Comparison of ENCODE assay signal across 1 mouse cellular context in the genomic region with DNA sequence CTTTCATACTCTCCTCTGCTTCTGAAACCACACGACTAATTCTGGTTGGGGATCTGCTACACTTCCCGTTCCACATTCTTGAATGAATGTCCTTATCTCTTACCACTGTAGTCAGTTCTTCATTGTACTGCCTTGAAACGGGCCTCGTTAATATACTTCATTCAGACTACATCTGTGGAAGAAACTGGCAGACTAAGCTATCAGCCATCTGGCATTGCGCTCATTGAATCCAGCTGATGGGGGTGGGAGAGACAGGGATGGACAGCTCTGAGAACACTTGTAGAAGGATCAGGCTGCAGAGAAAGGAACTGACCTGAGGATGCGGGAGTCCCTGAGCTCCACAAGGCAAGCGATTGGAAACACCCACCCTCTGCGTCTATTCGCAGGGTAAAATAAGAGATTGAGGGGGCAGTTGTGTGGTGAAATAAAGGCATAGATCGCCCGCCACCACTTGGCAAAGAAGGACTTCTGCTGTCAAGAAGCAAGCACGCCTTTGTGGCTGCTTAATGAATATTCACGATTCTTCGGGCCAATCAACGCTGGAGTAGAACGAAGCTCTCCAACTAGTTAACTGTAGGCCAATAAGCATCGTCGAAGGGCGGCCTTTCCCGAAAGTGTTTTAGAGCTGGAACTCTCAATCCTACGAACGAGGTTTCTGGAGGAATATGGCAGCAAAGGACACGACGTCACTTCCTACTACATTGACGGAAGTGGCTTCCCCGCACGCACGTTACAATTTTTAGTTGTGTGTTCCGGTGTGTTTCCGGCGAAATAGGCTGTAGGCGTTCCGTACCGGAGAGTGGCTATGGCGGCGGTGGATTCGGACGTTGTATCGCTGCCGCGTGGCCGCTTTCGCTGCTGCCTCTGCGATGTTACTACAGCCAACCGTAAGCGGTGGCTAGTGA.
TF ChIP-seq lines count a peak whose summit lies in the region.

A gene (plus strand): TSS at position 713 of the 905 bp plus-strand sequence.

TF ChIP-seq in MEL, 35 proteins besides CTCF, POLR2A, EP300 and RAD21 (continued from another document):
- peak; percentile 91 for TF ChIP-seq NELFE (IDR thresholded peaks at IDR 0.05; ENCODE audit: low read depth, low read length)
- TF ChIP-seq GABPA (IDR thresholded peaks at IDR 0.05; ENCODE audit: low read depth, low read length), result no peak
- peak; percentile 81 for TF ChIP-seq POLR2AphosphoS2 (IDR thresholded peaks at IDR 0.05; ENCODE audit: low read length)
- TF ChIP-seq MAFK (IDR thresholded peaks at IDR 0.05; ENCODE audit: borderline replicate concordance, low read depth, low read length), result no peak
- TF ChIP-seq CHD2 (IDR thresholded peaks at IDR 0.05; ENCODE audit: low read length), result no peak
- TF ChIP-seq MYB (IDR thresholded peaks at IDR 0.05; ENCODE audit: low read depth, low read length), result no peak; the same call in 1 of the 2 replicates
- TF ChIP-seq ELF1 (IDR thresholded peaks at IDR 0.05; ENCODE audit: low read depth, low read length), result peak; percentile 94
- no peak; the same call in 1 of the 2 replicates for TF ChIP-seq MAZ (IDR thresholded peaks at IDR 0.05; ENCODE audit: low read depth, low read length)
- peak; percentile 72 for TF ChIP-seq ETS1 (IDR thresholded peaks at IDR 0.05; ENCODE audit: low read depth, low read length)
- peak; percentile 60 for TF ChIP-seq TCF12 (IDR thresholded peaks at IDR 0.05; ENCODE audit: low read depth, low read length)
- peak; percentile 97 for TF ChIP-seq MYC (IDR thresholded peaks at IDR 0.05; ENCODE audit: low read depth, low read length)
- peak; percentile 98 for TF ChIP-seq SIN3A (IDR thresholded peaks at IDR 0.05; ENCODE audit: low read length)
- no peak for TF ChIP-seq USF1 (IDR thresholded peaks at IDR 0.05; ENCODE audit: low read depth, low read length)
- peak; percentile 9; the same call in 1 of the 2 replicates for TF ChIP-seq TAL1 (IDR thresholded peaks at IDR 0.05; ENCODE audit: low read length)
- no peak for TF ChIP-seq ZKSCAN1 (IDR thresholded peaks at IDR 0.05; ENCODE audit: low read depth, low read length)
- TF ChIP-seq E2F4 (IDR thresholded peaks at IDR 0.05; ENCODE audit: borderline replicate concordance, low read depth, low read length), result no peak
- TF ChIP-seq ZNF384 (IDR thresholded peaks at IDR 0.05; ENCODE audit: low read depth, low read length), result no peak
- TF ChIP-seq HCFC1 (IDR thresholded peaks at IDR 0.05; ENCODE audit: low read depth, low read length), result peak; percentile 99
